Mouse (Mus musculus) kidney, embryonic 14.5 days (tissue): ENCODE results near the gene Gmeb1. TPM values are rescaled to one million over a fixed set of nuclear protein-coding genes. Genes with fewer than 3 reads are reported as not detected.

Experiments
- ATAC-seq: fragments of 200-750 bp; cut with Nextera tagmentation; 2 replicates; pipeline ENCODE4 v1.8.0; 2017; ENCODE audit warnings: moderate number of reproducible peaks, mild to moderate bottlenecking, moderate TSS enrichment, moderate library complexity; ENCODE audit not compliant: low FRiP score, low TSS enrichment
- H3K27ac ChIP-seq: fragments of 300-500 bp; sonication (generic); 2 replicates; pipeline ENCODE4 v1.5.1; 2014; ENCODE audit warnings: low read depth, mild to moderate bottlenecking, low read length, moderate library complexity, mixed read lengths
- H3K27me3 ChIP-seq: fragments of 300-500 bp; sonication (generic); 2 replicates; pipeline ENCODE4 v1.6.1; 2014; ENCODE audit warnings: mild to moderate bottlenecking, low read length; ENCODE audit not compliant: control insufficient read depth, insufficient read depth
- H3K36me3 ChIP-seq: fragments of 300-500 bp; sonication (generic); 2 replicates; pipeline ENCODE4 v1.6.1; 2014; ENCODE audit warnings: low read length, mixed read lengths; ENCODE audit not compliant: control insufficient read depth, insufficient read depth
- H3K4me1 ChIP-seq: fragments of 300-500 bp; sonication (generic); 2 replicates; pipeline ENCODE4 v1.6.1; 2014; ENCODE audit warnings: low read length, mixed read lengths; ENCODE audit not compliant: control insufficient read depth, insufficient read depth
- H3K4me2 ChIP-seq: fragments of 300-500 bp; sonication (generic); replicated peaks from 2 replicates; pipeline ENCODE4 v1.6.1; 2014; ENCODE audit warnings: low read depth, mild to moderate bottlenecking, low read length
- H3K4me3 ChIP-seq: fragments of 300-500 bp; sonication (generic); 2 replicates; pipeline ENCODE4 v1.5.1; 2014; ENCODE audit warnings: mild to moderate bottlenecking, low read length
- H3K9ac ChIP-seq: fragments of 300-500 bp; sonication (generic); 2 replicates; pipeline ENCODE4 v1.6.1; 2014; ENCODE audit warnings: low read depth, mild to moderate bottlenecking, low read length, moderate library complexity
- H3K9me3 ChIP-seq: fragments of 300-500 bp; sonication (generic); 2 replicates; pipeline ENCODE4 v1.6.1; 2016; ENCODE audit warnings: low read length; ENCODE audit not compliant: control insufficient read depth
- WGBS: fragments of 180-500 bp; shearing (Covaris S2); extraction: QIAGEN DNeasy Blood & Tissue Kit; methylation state at CpG from one replicate; pipeline ENCODE4 v1.1.7; 2014; 5-methylcytosine and 5-hydroxymethylcytosine counted together
- polyA plus RNA-seq: library from polyadenylated mRNA; unstranded; fragments of >200 nt; fragmentation: Nextera tagmentation; extraction: Ambion mirVana; gene quantifications from 2 replicates; pipeline ENCODE4 v1.2.1, GENCODE M21; 2014

The Gmeb1 gene
- polyA plus RNA-seq, 1 experiment from 2014 or later = 41.0 TPM

GRCm38 (mm10) chr4:132262358-132262616, 885 bp upstream of the Gmeb1 start:
- H3K36me3 ChIP-seq = peaks cover 2% of the 10 kb centered on the region; the same call in 1 of the 2 replicates
- H3K9ac ChIP-seq = no peak overlapping the region
- H3K4me3 ChIP-seq = peak overlapping the region; percentile 83; the same call in 1 of the 2 replicates
- WGBS = 84% methylated on average over 5 of the region's 5 CpGs
- peaks cover 10% of the 10 kb centered on the region for H3K4me1 ChIP-seq
- no peaks in the 10 kb centered on the region for H3K9me3 ChIP-seq
- H3K27ac ChIP-seq = peak overlapping the region; percentile 77; the same call in 1 of the 2 replicates
- ATAC-seq = no peak
- H3K4me2 ChIP-seq = no peak overlapping the region
- H3K27me3 ChIP-seq = no peaks in the 10 kb centered on the region

- Histone ChIP-seq H3K9me3 (no peaks in the 10 kb centered on the region), H3K4me2 (peak overlapping the region; percentile 88), H3K9ac (peak overlapping the region; percentile 98), H3K4me1 (peaks cover 10% of the 10 kb centered on the region), H3K27ac (peak overlapping the region; percentile 96), H3K36me3 (peaks cover 2% of the 10 kb centered on the region; the same call in 1 of the 2 replicates), H3K27me3 (no peaks in the 10 kb centered on the region), H3K4me3 (peak overlapping the region; percentile 83)
- ATAC-seq = peak; percentile 87
- WGBS = 3% methylated on average over 22 of the region's 64 CpGs
Observed at GRCm38 (mm10) chr4:132260404-132261379, 710 bp downstream of the Gmeb1 start.

GRCm38 (mm10) chr4:132259248-132259647, 2.2 kb downstream of the Gmeb1 start:
- ATAC-seq = no peak
- no peak overlapping the region for H3K27ac ChIP-seq
- no peak overlapping the region for H3K9ac ChIP-seq
- no peaks in the 10 kb centered on the region for H3K27me3 ChIP-seq
- H3K4me2 ChIP-seq = peak overlapping the region; percentile 88
- H3K9me3 ChIP-seq = no peaks in the 10 kb centered on the region
- H3K4me3 ChIP-seq = no peak overlapping the region
- WGBS = 65% methylated on average over 4 of the region's 4 CpGs
- H3K4me1 ChIP-seq = peaks cover 10% of the 10 kb centered on the region
- H3K36me3 ChIP-seq = peaks cover 2% of the 10 kb centered on the region; the same call in 1 of the 2 replicates

GRCm38 (mm10) chr4:132256384-132256783, 5.0 kb downstream of the Gmeb1 start:
- Histone ChIP-seq H3K36me3 (peaks cover 4% of the 10 kb centered on the region; the same call in 1 of the 2 replicates), H3K4me3 (no peak overlapping the region), H3K27me3 (no peaks in the 10 kb centered on the region), H3K9me3 (no peaks in the 10 kb centered on the region), H3K4me1 (peaks cover 7% of the 10 kb centered on the region), H3K27ac (no peak overlapping the region), H3K4me2 (no peak overlapping the region), H3K9ac (no peak overlapping the region)
- WGBS = 95% methylated on average over 3 of the region's 3 CpGs
- no peak for ATAC-seq

- WGBS = 81% methylated on average over 3 of the region's 3 CpGs
- H3K4me1 ChIP-seq = peaks cover 6% of the 10 kb centered on the region
- no peaks in the 10 kb centered on the region for H3K9me3 ChIP-seq
- ATAC-seq = no peak
- H3K36me3 ChIP-seq = peaks cover 18% of the 10 kb centered on the region
- H3K9ac ChIP-seq = no peak overlapping the region
- H3K4me3 ChIP-seq = no peak overlapping the region
- H3K4me2 ChIP-seq = no peak overlapping the region
- no peak overlapping the region for H3K27ac ChIP-seq
- no peaks in the 10 kb centered on the region for H3K27me3 ChIP-seq
Observed at GRCm38 (mm10) chr4:132254986-132255385, 6.4 kb downstream of the Gmeb1 start.

GRCm38 (mm10) chr4:132253622-132254021, 7.8 kb downstream of the Gmeb1 start:
- no peaks in the 10 kb centered on the region for H3K4me1 ChIP-seq
- no peak for ATAC-seq
- peaks cover 28% of the 10 kb centered on the region for H3K36me3 ChIP-seq
- WGBS = 87% methylated on average over 2 of the region's 2 CpGs
- H3K27me3 ChIP-seq = no peaks in the 10 kb centered on the region
- H3K9me3 ChIP-seq = no peaks in the 10 kb centered on the region
- H3K4me2 ChIP-seq = no peak overlapping the region
- H3K4me3 ChIP-seq = no peak overlapping the region
- H3K9ac ChIP-seq = no peak overlapping the region
- H3K27ac ChIP-seq = 0 out of 2 replicates have a peak overlapping the region, but pooled peaks have one; percentile 7

GRCm38 (mm10) chr4:132253128-132253527, 8.3 kb downstream of the Gmeb1 start:
- H3K4me2 ChIP-seq = no peak overlapping the region
- H3K9me3 ChIP-seq = no peaks in the 10 kb centered on the region
- no peak overlapping the region for H3K4me3 ChIP-seq
- no peaks in the 10 kb centered on the region for H3K27me3 ChIP-seq
- peaks cover 32% of the 10 kb centered on the region for H3K36me3 ChIP-seq
- ATAC-seq = no peak
- H3K4me1 ChIP-seq = no peaks in the 10 kb centered on the region
- H3K9ac ChIP-seq = no peak overlapping the region
- WGBS = 90% methylated on average over 8 of the region's 8 CpGs
- H3K27ac ChIP-seq = no peak overlapping the region

- Histone ChIP-seq H3K9me3 (no peaks in the 10 kb centered on the region), H3K36me3 (peaks cover 40% of the 10 kb centered on the region)
Observed at GRCm38 (mm10) chr4:132251596-132251995, 9.8 kb downstream of the Gmeb1 start.

GRCm38 (mm10) chr4:132247451-132247997, 13.9 kb downstream of the Gmeb1 start:
- Histone ChIP-seq H3K4me2 (no peak overlapping the region), H3K4me1 (no peaks in the 10 kb centered on the region), H3K36me3 (peaks cover 64% of the 10 kb centered on the region), H3K4me3 (no peak overlapping the region), H3K27ac (no peak overlapping the region; the same call in 1 of the 2 replicates), H3K27me3 (no peaks in the 10 kb centered on the region), H3K9ac (no peak overlapping the region), H3K9me3 (no peaks in the 10 kb centered on the region)
- WGBS = 83% methylated on average over 5 of the region's 5 CpGs
- ATAC-seq = no peak

More at GRCm38 (mm10) chr4:132251596-132251995, 9.8 kb downstream of the Gmeb1 start:
- Histone ChIP-seq H3K9ac (no peak overlapping the region), H3K4me1 (no peaks in the 10 kb centered on the region), H3K27me3 (no peaks in the 10 kb centered on the region), H3K27ac (no peak overlapping the region), H3K4me2 (no peak overlapping the region), H3K4me3 (no peak overlapping the region)
- ATAC-seq = no peak
- 76% methylated on average over 9 of the region's 9 CpGs for WGBS
